Mouse (Mus musculus) hindbrain, embryonic 16.5 days (tissue): ENCODE data around the gene Gm11939. TPM values are rescaled to one million over a fixed set of nuclear protein-coding genes. Genes with fewer than 3 reads are reported as not detected.

Experiments
- ATAC-seq: fragments of 200-750 bp; cut with Nextera tagmentation; 2 replicates; pipeline ENCODE4 v1.8.0; 2017; ENCODE audit warnings: moderate TSS enrichment, moderate library complexity
- H3K27ac ChIP-seq: fragments of 300-500 bp; sonication (generic); 2 replicates; pipeline ENCODE4 v1.5.1; 2014; ENCODE audit warnings: low read depth, mild to moderate bottlenecking, control low read depth, low read length, moderate library complexity
- H3K27me3 ChIP-seq: fragments of 300-500 bp; sonication (generic); replicated peaks from 2 replicates; pipeline ENCODE4 v1.6.1; 2014; ENCODE audit warnings: low read length; ENCODE audit not compliant: control insufficient read depth, insufficient read depth
- H3K36me3 ChIP-seq: fragments of 300-500 bp; sonication (generic); 2 replicates; pipeline ENCODE4 v1.6.1; 2014; ENCODE audit warnings: mild to moderate bottlenecking, low read length, moderate library complexity, mixed read lengths; ENCODE audit not compliant: control insufficient read depth, insufficient read depth
- H3K4me1 ChIP-seq: fragments of 300-500 bp; sonication (generic); 2 replicates; pipeline ENCODE4 v1.6.1; 2014; ENCODE audit warnings: low read depth, low read length; ENCODE audit not compliant: control insufficient read depth, insufficient read depth
- H3K4me2 ChIP-seq: fragments of 300-500 bp; sonication (generic); 2 replicates; pipeline ENCODE4 v1.6.1; 2014; ENCODE audit warnings: mild to moderate bottlenecking, low read length, control low read depth, moderate library complexity
- H3K4me3 ChIP-seq: fragments of 300-500 bp; sonication (generic); 2 replicates; pipeline ENCODE4 v1.5.1; 2014; ENCODE audit warnings: mild to moderate bottlenecking, low read length, control low read depth, moderate library complexity
- H3K9ac ChIP-seq: fragments of 300-500 bp; sonication (generic); 2 replicates; pipeline ENCODE4 v1.6.1; 2014; ENCODE audit warnings: low read depth, mild to moderate bottlenecking, control low read depth, low read length, moderate library complexity
- H3K9me3 ChIP-seq: fragments of 300-500 bp; sonication (generic); 2 replicates; pipeline ENCODE4 v1.6.1; 2014; ENCODE audit warnings: mild to moderate bottlenecking, low read length, moderate library complexity; ENCODE audit not compliant: control insufficient read depth
- WGBS: fragments of 180-500 bp; shearing (Covaris S2); extraction: QIAGEN DNeasy Blood & Tissue Kit; methylation state at CpG from one replicate; pipeline ENCODE4 v1.1.7; 2014; 5-methylcytosine and 5-hydroxymethylcytosine counted together
- polyA plus RNA-seq: library from polyadenylated mRNA; unstranded; fragments of >200 nt; fragmentation: Nextera tagmentation; extraction: Ambion mirVana; gene quantifications from 2 replicates; pipeline ENCODE4 v1.2.1, GENCODE M21; 2015

Gene Gm11939
- polyA plus RNA-seq, 1 experiment from 2014 or later = not detected

GRCm38 (mm10) chr11:99539721-99540120, 19.5 kb downstream of the Gm11939 start:
- Histone ChIP-seq H3K27ac (no peak overlapping the region), H3K9me3 (no peaks in the 10 kb centered on the region), H3K4me3 (no peak overlapping the region), H3K27me3 (no peaks in the 10 kb centered on the region), H3K36me3 (no peaks in the 10 kb centered on the region), H3K4me1 (peaks cover 4% of the 10 kb centered on the region; the same call in 1 of the 2 replicates), H3K9ac (no peak overlapping the region), H3K4me2 (peak overlapping the region; percentile 18; the same call in 1 of the 2 replicates)
- 40% methylated on average over 9 of the region's 9 CpGs for WGBS
- ATAC-seq = peak; percentile 77

DNA sequence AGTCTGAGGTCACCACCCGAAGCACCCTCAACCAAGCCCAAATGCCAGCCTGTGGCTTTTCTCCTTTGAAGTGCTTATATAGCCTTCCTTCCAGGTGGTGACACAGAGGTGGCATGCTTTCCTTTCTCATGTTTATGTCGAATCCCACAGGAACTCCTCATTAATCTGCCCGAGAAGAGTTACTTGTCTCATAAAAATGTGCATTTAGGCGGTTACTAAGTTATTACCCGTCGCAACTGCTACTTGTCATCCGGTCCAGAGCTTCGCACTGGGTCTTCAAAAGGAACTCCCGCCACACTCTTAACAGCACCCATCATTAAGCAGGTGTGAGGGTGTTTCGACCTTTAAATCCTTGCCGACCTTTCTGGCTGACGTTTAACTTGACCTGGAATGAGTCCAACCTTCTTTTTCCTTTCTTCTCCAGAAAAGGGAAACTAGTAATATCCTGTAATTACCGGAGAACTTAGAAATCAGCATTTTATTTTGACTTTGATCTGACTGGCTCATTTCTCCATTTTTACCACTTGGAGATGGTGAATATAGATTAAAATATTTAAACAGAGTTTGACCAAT, 37.9 kb downstream of the Gm11939 start, which contains the start of gene Krt39:
TSS of gene Krt39 (minus strand) at position 51 of the 573 bp plus-strand sequence.
- ATAC-seq = no peak
- Histone ChIP-seq H3K27me3 (no peaks in the 10 kb centered on the region), H3K9me3 (no peaks in the 10 kb centered on the region), H3K4me1 (no peaks in the 10 kb centered on the region), H3K4me3 (no peak within 1 kb of the TSS), H3K36me3 (no peaks in the 10 kb centered on the region), H3K27ac (no peak within 1 kb of the TSS), H3K9ac (no peak within 1 kb of the TSS), H3K4me2 (no peak within 1 kb of the TSS)
- 85% methylated on average over 13 of the region's 13 CpGs for WGBS

- no peak overlapping the region for H3K4me2 ChIP-seq
- no peaks in the 10 kb centered on the region for H3K27me3 ChIP-seq
- no peak overlapping the region for H3K27ac ChIP-seq
- WGBS = 93% methylated on average over 8 of the region's 8 CpGs
- H3K36me3 ChIP-seq = no peaks in the 10 kb centered on the region
- no peak overlapping the region for H3K4me3 ChIP-seq
- no peaks in the 10 kb centered on the region for H3K9me3 ChIP-seq
- no peak overlapping the region for H3K9ac ChIP-seq
- no peak for ATAC-seq
- H3K4me1 ChIP-seq = no peaks in the 10 kb centered on the region
Measured at GRCm38 (mm10) chr11:99514098-99514497, 45.2 kb downstream of the Gm11939 start.

Other genes with a start within 250 kb of the Gm11939 start
- 0.67 and 1.4 TPM in 2 replicates for gene Krt25, start 236.5 kb downstream of the Gm11939 start, polyA plus RNA-seq
- 0.37 and 0.41 TPM in 2 replicates for gene Krt26, start 221.5 kb downstream of the Gm11939 start, polyA plus RNA-seq
- gene Krt27, start 208.4 kb downstream of the Gm11939 start, polyA plus RNA-seq = 0.10 and 0.41 TPM in 2 replicates
- gene Krt28, start 184.6 kb downstream of the Gm11939 start, polyA plus RNA-seq = 0.52 and 0.55 TPM in 2 replicates
- gene Krt10, start 170.1 kb downstream of the Gm11939 start, polyA plus RNA-seq = 22.8 and 27.5 TPM in 2 replicates
- gene Krt12, start 137.2 kb downstream of the Gm11939 start, polyA plus RNA-seq = 0.19 TPM in 1 of 2 replicates, not detected in the other
- gene Krt20, start 121.3 kb downstream of the Gm11939 start, polyA plus RNA-seq = 0.10 and 0.19 TPM in 2 replicates
- gene Krt23, start 66.3 kb downstream of the Gm11939 start, polyA plus RNA-seq = 0.19 and 0.22 TPM in 2 replicates
- not detected in 2 replicates for gene Krt39, start 38.1 kb downstream of the Gm11939 start, polyA plus RNA-seq
- gene Krt40, start 16.3 kb downstream of the Gm11939 start, polyA plus RNA-seq = not detected in 2 replicates
- not detected in 2 replicates for gene Krtap3-3, start 8.6 kb downstream of the Gm11939 start, polyA plus RNA-seq
- not detected in 2 replicates for gene Krtap3-2, start 2.6 kb downstream of the Gm11939 start, polyA plus RNA-seq
- not detected in 2 replicates for gene Krtap3-1, start 7.2 kb upstream of the Gm11939 start, polyA plus RNA-seq
- gene Krtap1-5, start 21.6 kb upstream of the Gm11939 start, polyA plus RNA-seq = not detected in 2 replicates
- gene Krtap1-4, start 24.2 kb upstream of the Gm11939 start, polyA plus RNA-seq = not detected in 2 replicates
- not detected in 2 replicates for gene Krtap1-3, start 31.9 kb upstream of the Gm11939 start, polyA plus RNA-seq
- gene Krtap9-3, start 38.6 kb upstream of the Gm11939 start, polyA plus RNA-seq = not detected in 2 replicates
- not detected in 2 replicates for gene Gm11938, start 43.8 kb upstream of the Gm11939 start, polyA plus RNA-seq
- not detected in 2 replicates for gene Gm11937, start 50.7 kb upstream of the Gm11939 start, polyA plus RNA-seq
- not detected in 2 replicates for gene Krtap2-4, start 55.4 kb upstream of the Gm11939 start, polyA plus RNA-seq
- gene Gm11562, start 61.0 kb upstream of the Gm11939 start, polyA plus RNA-seq = not detected in 2 replicates
- not detected in 2 replicates for gene Krtap4-1, start 68.8 kb upstream of the Gm11939 start, polyA plus RNA-seq
- not detected in 2 replicates for gene Krtap4-2, start 75.6 kb upstream of the Gm11939 start, polyA plus RNA-seq
- gene Krtap4-7, start 84.6 kb upstream of the Gm11939 start, polyA plus RNA-seq = not detected in 2 replicates
- gene Gm11555, start 90.8 kb upstream of the Gm11939 start, polyA plus RNA-seq = not detected in 2 replicates
- gene Gm11563, start 99.5 kb upstream of the Gm11939 start, polyA plus RNA-seq = not detected in 2 replicates
- gene Krtap4-6, start 106.5 kb upstream of the Gm11939 start, polyA plus RNA-seq = not detected in 2 replicates
- not detected in 2 replicates for gene Gm14190, start 131.3 kb upstream of the Gm11939 start, polyA plus RNA-seq
- gene Gm14180, start 174.8 kb upstream of the Gm11939 start, polyA plus RNA-seq = not detected in 2 replicates
- gene Gm11595, start 213.4 kb upstream of the Gm11939 start, polyA plus RNA-seq = not detected in 2 replicates
- gene Krtap4-8, start 221.2 kb upstream of the Gm11939 start, polyA plus RNA-seq = not detected in 2 replicates
- gene Krtap4-9, start 225.7 kb upstream of the Gm11939 start, polyA plus RNA-seq = not detected in 2 replicates
- gene Gm11596, start 234.0 kb upstream of the Gm11939 start, polyA plus RNA-seq = not detected in 2 replicates
- gene Gm11569, start 239.5 kb upstream of the Gm11939 start, polyA plus RNA-seq = not detected in 2 replicates
- not detected in 2 replicates for gene Gm11554, start 245.0 kb upstream of the Gm11939 start, polyA plus RNA-seq